Mouse (Mus musculus): ENCODE results near the gene Mfrp.

- TF ChIP-seq CTCF (IDR thresholded peaks at IDR 0.05; ENCODE audit: control insufficient read depth, insufficient read depth, low read length) (no peak), POLR2A (IDR thresholded peaks at IDR 0.05; ENCODE audit: borderline replicate concordance, control insufficient read depth, low read depth, low read length) (no peak)
Observed at GRCm38 (mm10) chr9:44106596-44106995, 5.1 kb downstream of the Mfrp start.

Data from bone marrow, adult 2 months (tissue).